Mouse (Mus musculus) layer of hippocampus, adult 8-10 months (tissue): ENCODE measurements at regions not wholly inside any gene's neighbourhood (a gene's known extent, or its start where the extent isn't known, plus 50 kb on each side); places are given as distances from the start of the nearest gene placed in this dataset.

ENCODE experiments used
- DNase-seq, 2 experiments: peaks; one replicate each; pipeline ENCODE4 v3.0.0; 2022; ENCODE audit warnings: low spot score in 2 of 2

DNA sequence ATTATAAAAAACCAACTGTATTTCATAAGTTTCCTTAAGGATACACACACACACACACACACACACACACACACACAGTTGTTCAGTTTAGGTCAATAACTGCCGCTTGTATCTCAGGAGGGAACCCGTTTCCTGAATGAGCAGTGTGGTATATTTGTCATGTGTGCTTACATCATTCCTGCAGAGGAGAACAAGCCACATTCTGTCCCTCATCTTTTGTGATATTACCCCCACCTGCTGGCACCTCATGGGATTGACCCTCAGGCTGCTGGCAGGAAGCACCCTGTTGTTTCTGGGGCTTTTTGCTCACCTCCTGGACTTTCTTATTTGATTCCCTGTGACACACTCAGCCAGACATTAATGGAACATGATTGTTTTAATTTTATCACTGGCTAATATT lies 66.4 kb upstream of the Htr1a start:
- peak; percentile 43 to 62 for DNase-seq

GRCm38 (mm10) chr13:105378587-105378986 lies 64.9 kb upstream of the Htr1a start:
- no peak for DNase-seq

- DNase-seq: no peak
Observed at GRCm38 (mm10) chr13:105387016-105387772, 56.2 kb upstream of the Htr1a start.
